Mouse (Mus musculus) left cerebral cortex, postnatal 36 days (tissue): Measurements from ENCODE around the gene Lman2. TPM values are rescaled to one million over a fixed set of nuclear protein-coding genes. Genes with fewer than 3 reads are reported as not detected.
A peak's percentile ranks its signal among the peaks of the same experiment; 100 is the strongest.

Experiments used
- DNase-seq, 2 experiments: peaks; one replicate each; pipeline ENCODE4 v3.0.0; 2021 to 2022; ENCODE audit warnings: low spot score in 2 of 2, mixed read lengths in 1 of 2
- intact Hi-C: fragments of 180-260 bp; cut with DNase I; formaldehyde crosslinking; loops from one replicate; pipeline ENCODE4 v1.15.1; 2025
- total RNA-seq, 2 experiments: library from RNA; stranded (reverse); gene quantifications; 2 replicates each; pipeline ENCODE4 v1.2.3; 2021

The Lman2 gene
- 10 to 100 TPM; 54.9 to 61.3 TPM for total RNA-seq

DNA sequence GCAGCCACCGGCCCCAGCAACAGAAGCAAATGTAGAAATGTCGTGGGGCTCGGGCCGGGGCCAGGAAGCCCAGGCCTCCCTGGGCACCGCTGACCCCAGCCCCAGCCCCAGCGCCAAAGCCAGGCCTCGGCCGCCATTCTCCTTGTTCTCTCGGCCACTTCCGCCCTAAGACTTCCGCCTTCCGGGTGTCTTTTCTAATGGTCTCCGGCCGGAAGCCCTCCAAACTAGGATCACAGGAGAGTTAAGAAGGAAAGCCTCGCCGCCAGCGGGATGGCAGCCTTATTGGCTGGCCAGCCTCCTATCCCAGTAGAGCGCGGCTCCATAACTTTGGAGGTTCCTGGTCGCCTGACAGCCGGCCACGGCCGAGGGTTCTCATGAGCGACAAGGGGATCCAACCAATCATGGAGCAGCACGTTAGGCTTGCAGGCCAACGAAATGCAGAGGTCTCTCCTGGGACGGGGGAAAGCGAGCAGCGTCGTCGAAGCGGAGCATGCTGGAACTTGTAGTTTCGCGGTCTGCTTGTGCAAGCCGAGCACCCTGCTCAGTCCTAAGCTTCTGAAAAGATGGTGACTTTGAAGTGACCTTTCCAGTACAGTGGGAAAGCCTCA, at the start of gene Lman2:
Lman2 (minus strand) TSS at position 331 of the 608 bp plus-strand sequence.
- DNase-seq: peak; percentile 97 to 98
- intact Hi-C loops: no loop called here

DNA sequence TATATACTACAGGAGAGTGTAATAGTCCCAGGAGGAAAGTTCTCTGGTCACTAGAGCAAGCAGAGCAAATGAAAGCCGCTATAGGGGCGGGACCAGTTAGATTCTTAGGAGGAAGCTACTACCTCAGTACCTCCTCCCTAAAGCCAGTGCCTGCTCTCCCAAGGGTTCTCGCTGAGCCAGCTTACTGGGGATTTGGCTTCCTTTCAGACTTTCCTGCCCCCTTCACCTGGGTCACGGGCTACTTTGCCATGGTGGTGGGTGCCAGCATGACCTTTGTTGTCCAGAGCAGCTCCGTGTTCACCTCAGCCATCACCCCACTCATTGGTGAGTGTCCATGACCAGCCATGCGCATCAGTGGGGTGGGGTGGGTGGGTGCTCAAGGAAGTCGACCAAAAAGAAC, 49.2 kb upstream of the Lman2 start:
- intact Hi-C loops: no loop called here
- DNase-seq: no peak

DNA sequence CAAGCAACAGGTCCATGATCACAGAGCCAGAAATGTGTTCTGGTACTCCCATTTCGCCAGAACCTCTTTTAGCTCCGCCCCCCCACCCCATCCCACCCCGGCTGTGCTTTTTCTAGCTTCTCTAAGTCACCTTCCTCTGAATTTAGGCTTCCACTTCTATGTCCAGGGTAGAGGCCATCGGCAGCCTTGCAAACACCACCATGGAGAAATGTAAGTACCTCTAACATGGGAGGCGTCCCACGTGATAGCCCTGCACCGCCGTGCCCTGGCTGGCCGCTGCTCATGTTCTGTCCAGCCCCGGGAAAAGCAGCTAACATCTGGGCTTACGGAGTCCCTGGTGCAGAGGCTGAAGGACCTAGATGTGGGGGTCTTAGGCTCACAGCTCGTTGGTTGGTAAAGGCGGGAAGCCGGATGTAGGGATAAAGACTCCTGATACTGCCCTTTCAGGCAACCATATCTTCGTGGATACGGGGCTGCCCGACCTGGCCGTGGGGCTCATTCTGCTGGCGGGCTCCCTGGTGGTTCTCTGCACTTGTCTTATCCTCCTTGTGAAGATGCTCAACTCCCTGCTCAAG, 46.0 kb upstream of the Lman2 start:
- intact Hi-C loops: no loop called here
- DNase-seq: no peak

DNA sequence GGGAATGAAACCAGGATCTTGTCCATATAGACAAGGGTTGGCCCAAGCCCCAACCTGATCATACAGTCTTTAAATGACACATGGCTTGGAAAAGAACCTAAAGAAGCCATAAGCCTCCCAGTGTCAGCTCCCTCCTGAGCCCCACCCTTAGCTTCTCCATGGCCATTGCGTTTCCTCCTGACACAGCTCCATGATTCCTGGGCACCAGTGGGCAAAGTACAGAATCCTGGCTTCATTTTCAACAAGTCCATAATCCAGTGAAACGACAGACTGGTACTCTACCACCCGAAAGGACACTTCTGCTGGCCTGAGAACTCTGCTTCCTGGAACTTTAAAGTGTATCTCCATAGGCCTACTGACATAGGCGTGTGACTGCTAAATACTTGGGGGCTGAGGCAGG, 44.8 kb upstream of the Lman2 start:
- DNase-seq: no peak
- intact Hi-C loops: no loop called here

DNA sequence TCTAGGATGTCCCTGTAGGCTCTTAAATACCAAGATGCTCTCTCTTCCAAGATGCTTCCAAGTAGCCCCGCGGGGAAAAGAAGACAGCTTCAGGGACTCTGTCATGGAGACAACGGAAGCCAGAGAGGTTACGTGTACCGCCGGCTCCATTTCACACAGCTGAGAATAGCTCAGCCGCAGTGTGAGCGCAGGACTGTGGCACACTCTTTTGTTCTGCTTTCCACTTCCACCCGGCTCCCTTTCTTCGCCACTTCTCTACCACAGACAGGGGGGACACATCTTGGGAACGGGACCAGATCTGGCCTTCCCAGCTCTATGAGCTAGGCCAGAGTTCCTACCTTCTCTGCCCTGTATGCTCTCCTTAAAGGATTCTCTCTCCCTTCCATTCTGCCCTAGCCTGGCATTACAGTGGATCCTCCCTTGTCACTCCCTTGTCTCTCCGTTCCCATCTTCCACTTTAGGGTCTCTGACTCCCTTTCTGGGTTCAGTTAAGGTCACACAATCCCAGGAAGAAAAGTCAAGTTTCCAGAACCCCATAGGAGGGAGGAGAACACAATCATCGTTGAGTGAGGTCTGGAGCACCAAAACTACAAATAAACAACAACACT, 43.3 kb upstream of the Lman2 start:
- DNase-seq: no peak
- intact Hi-C loops: loop anchor here (2.0 kb wide), 2 partner anchors 61 to 107 kb away; partner anchors contain the start of gene Pdlim7

DNA sequence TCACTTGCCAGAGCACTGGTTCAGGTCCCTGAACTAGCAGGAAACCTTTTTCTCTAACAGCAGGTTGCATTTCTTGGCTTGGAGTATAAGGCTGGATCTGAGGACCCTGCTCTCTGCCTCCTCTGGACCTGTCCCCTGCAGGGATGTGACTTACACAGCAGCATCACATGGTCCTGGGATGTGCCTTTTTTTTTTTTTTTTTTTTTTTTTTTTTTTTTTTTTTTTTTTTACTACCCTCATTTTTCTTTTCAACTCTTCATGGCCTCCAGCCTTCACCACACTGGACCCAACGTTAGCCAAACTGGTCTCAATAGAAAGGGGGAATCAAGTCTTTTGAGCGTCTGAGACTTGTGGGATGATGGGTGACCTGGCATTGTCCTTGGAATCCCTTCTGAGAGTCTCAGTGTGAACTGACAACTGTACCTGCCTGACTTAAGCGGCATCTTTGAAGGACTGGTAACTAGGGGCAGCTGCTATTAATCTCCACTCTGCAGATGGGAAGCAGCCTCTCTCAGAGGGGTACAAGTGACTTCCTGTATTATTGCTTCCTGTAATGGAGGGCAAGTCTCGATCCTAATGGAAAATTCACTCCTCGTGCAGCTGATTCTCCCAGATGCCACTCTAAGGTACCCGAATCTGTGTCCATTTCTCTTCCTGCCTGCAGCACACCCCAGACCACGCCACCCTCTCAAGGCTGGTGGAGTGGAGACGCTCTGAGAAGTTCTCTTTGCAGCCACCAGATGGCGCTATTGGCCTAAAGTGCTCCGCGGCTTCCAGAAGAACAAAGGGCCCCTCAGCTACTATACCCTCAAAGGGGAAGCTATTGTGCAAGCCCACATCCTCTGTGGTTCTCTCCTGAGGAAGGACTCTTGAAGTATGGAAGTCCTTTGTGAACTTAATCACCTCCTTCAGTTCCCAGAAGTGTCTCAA, 42.5 kb upstream of the Lman2 start:
- peak; percentile 79 for DNase-seq
- intact Hi-C loops: loop anchor here (2.0 kb wide), 2 partner anchors 62 to 108 kb away; partner anchors contain the start of gene Pdlim7

DNA sequence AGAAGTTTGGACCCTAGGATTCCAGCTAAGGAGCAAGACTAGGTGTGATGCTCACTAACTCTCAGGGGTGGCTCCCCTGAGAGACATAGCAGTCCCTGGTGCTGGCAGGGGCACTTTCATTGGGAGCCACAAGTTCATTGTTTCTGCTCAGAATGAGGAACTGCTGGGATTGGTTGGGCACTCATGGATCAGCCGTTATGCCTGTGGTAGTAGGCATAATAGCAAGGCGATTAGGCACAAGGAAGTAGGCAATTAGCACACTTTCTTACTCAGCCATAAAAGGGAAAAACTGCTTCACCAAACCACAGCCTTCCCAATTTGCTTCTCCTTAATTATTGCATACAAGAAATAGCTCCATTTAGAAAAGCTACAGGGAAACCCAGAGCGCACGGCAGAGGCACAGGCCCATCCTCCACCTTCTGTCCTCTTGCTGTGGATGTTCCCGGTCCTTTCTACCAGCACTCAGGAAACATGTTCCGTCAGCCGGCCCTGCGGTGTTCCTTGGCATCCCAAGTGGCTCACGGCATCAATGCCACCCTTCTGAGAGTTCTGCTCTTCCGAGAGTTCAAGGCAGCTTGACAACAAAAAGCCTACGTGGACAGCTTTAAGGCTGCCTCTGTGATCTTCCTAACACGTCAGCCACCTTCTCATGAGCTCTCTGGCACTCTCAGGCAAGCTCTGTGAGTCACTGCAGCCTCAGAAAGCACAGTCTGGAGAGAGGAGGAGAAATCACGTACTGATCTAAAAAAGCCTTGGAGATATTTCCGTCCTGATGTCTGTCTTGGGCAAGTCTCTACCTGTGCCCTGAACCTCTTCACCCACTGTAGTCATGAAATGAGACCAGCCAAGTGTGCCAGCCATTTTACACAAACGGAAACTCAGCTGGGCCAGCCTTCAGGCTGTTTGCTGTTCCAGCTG, 41.6 kb upstream of the Lman2 start:
- DNase-seq: peak; percentile 57 to 71
- intact Hi-C loops: loop anchor here (2.0 kb wide), 2 partner anchors 63 to 109 kb away; partner anchors contain the start of gene Pdlim7

DNA sequence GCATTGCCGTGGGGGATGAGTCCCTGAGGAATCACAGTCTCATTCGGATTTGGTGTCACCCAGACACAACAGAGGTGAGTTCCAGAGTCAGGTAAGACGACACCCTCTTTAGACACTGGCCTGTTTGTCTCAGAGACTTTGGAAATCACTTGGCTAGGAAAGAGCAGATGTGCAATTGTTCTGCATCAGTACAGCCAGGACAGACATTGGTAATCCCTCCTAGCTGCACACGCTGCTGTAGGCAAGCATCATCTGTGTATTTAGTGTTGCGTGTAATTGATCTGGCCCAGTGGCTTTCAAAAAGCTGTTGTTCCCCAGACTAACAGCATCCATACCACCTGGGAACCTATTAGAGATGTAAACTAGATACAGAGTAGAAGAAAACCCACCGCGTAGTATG, 40.7 kb upstream of the Lman2 start:
- intact Hi-C loops: no loop called here
- no peak for DNase-seq

DNA sequence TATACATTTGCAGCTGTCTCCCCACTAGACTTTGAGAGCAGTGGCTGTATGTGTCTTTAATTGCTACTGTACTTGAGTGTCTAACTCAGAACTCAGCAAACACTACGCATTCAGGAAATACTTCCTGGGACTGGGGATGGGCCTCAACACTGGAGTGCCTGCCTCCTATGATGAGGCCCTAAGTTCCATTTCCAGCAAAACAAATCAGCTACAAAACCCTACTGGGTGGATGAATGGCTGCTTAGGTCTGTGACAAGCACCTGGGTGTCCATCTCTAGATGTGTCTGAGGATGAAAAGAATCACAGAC, 37.4 kb upstream of the Lman2 start:
- DNase-seq: no peak
- intact Hi-C loops: no loop called here

DNA sequence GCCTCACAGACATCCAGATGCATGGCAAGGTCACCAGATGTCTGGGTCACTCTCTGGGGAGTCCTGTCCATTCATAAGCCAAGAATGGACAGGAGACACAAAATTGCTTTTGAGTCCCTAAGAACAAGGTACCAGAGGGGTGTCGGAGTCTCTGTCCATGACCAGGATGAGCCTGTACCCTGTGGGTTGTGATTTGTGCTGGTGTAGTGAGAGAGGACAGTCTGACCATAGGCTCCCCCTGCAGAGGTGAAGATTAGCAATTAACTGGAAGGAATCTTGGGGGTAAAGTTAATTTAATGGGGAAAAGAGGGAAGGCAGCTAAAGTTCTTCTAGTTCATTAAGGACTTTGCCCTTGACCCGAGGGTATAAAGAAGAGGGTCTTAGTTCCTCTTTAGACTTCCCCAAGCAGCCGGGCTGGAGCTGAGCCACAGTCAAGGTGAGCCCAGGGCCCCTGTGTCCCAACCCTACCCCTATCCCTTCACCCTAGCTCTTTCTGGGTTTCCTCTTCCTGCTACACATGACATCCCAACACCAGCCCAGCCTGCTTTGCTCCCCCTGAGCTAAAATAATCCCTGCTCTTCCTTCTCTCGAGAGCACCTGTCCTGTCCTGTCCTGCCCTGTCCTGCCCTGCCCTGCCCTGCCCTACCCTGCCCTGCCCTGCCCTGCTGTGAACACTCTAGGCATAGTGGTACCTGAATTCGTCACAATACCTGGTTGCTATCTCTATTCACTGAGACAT, 36.9 kb upstream of the Lman2 start:
- intact Hi-C loops: no loop called here
- DNase-seq: no peak

DNA sequence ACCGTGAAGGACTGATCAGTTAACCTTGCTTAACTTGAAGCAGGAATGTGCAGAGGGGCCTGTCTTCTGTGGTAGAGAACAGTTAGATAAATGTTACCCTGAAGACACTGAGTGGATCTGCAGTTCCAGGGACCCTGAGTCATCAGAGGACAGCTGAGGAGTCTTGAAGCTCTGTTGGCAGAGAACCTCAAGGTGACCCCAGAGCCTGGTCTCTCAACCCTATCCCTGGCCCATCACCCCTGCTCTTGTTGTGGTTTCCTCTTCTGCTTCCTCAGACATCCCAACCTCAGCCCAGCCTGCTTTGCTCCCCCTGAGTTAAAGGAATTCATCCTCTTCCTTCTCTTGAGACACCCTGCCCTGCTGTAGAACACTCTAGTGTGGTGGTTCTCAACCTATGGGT, 35.5 kb upstream of the Lman2 start, which contains the start of gene Slc34a1:
Slc34a1 (plus strand) TSS at position 100 of the 400 bp plus-strand sequence.
- no peak for DNase-seq
- intact Hi-C loops: no loop called here

DNA sequence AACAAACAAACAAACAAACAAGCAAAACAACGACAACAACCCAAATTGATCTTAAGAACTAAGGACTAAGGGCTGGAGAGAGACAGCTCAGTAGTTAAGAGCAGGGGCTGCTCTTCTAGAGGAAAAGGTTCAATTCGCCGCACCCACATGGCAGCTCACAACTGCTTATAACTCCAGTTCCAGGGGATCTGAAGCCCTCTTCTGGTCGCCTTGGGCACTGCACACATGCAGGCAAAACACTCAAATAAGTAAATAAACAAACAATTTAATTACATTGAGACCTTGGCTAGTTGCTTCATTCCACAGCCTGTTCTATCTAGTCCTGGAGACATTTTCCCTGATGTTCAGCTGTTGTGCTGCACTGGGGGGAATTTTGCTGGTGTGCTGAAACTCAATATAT, 30.4 kb upstream of the Lman2 start:
- no peak for DNase-seq
- intact Hi-C loops: no loop called here

DNA sequence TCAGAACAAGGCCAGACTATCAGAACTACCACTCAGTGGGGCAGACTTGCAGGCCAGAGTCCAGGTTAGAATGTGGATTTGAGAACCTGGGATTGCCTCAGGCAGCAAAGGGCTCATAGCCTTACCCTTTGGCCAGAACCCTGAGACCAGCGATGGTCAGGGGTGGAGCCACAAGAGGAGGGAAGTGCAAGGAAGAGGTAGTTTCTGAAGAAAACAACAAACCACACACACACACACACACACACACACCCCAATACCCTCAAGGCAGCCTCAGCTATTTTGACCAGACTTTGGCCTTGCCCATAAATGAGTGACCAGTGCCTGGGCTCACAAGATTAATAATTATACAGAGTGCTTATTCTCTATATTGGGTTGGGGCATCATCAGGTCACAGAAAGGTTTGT, 29.0 kb upstream of the Lman2 start:
- DNase-seq: no peak
- intact Hi-C loops: no loop called here

DNA sequence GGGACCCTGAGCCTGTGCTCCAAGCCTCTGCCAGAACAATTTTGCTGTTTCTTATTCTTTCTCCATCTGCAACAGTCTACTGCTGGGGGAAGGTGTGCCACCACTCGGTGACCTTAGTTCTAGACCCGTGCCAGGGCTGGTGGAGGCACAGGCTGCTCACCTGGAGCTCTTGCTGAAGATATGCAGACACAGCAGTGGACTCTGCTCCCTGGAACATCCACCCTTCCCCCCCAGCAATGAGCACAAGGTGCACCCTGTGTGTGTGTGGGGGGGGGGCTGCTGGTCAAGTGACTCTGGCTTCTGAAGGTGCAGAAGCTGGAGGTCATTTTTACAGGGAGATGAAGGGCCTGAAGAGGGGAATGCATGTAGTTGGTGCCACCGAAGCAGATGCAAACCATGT, 28.1 kb upstream of the Lman2 start:
- no peak for DNase-seq
- intact Hi-C loops: no loop called here

DNA sequence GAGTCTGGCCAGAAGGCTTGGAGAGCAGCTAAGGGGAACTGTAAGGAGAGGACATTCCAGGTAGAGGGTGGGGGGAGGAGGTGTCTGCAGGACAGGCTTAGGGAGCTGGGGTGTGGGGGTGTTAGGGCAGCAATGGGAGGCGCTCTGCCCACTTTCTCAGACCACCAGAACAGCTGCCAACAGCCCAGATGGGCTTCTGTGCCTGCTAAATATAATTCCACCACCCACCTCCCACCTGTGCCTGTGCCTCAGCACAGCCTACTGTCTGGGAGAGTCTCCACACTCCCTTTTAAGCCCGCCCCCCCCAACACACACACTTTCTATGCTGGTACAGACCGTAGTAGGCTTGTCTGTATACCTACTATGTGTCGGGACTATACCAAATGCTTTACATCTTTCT, 19.2 kb upstream of the Lman2 start:
- intact Hi-C loops: no loop called here
- DNase-seq: peak; percentile 84 to 87

DNA sequence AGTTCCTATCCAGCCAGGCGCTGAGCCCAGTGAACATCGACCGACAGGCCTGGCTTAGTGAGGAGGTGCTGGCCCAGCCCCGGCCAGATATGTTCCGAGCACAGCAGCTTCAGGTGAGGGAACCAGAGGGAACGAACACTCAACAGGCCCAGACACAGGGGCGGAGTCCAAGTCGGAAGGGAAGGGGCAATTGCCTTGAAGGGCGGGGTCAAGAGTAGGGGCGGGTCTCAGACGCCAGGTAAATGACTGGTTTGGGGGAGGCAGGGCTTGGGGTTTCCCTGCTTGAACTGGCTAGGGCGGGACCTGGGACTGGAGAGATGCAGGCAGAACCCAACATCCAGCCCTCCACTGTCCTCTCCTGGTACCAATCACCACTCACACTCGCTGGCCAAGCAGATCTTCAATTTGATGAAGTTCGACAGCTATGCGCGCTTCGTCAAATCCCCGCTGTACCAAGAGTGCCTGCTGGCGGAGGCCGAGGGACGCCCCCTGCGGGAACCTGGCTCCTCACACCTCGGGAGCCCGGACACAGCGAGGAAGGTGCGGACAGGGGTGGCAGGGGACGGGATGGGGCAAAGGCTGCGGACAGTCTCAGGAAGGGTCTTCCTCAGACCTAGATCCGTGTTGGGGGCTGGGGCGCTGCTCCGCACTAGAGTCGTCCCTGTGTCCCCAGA, 16.5 kb upstream of the Lman2 start:
- intact Hi-C loops: no loop called here

DNA sequence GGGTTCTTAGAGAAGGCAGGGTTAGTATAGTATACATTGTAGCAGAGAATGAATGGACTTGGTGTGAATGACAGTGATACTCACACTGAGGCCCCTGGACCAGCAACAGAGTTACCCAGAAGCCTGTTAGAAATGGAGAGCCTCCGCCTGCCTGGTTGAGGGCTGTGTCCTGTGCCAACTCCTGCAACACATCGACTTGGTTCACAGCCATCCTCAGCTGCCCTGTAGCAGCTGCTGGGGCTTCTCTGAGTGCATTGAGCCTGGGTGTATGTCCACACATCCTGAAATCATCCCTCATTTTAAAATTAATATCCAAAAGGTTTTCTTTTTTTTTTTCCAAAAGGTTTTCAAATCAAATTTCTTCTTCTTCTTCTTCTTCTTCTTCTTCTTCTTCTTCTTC, 13.3 kb upstream of the Lman2 start:
- intact Hi-C loops: no loop called here
- no peak for DNase-seq

More for the DNA sequence above, 16.5 kb upstream of the Lman2 start:
- DNase-seq: no peak
